Mouse (Mus musculus): ENCODE data around the gene Vmn1r23. TPM values are rescaled to one million over a fixed set of nuclear protein-coding genes. Genes with fewer than 3 reads are reported as not detected.

The Vmn1r23 gene
- polyA plus RNA-seq (2014; fragmentation: Illumina TruSeq; extraction: RNeasy Lipid Tissue Mini Kit (QIAGEN cat#74804); ENCODE audit: low read depth, low replicate concordance), result not detected

GRCm38 (mm10) chr6:57926738-57927137 is at the start of gene Vmn1r23:
Vmn1r23 (minus strand) TSS chr6:57926838.

GRCm38 (mm10) chr6:57961403-57961802 is 34.8 kb upstream of the Vmn1r23 start, which contains the start of gene Vmn1r24:
Vmn1r24 (minus strand) TSS chr6:57961503.

GRCm38 (mm10) chr6:57907928-57908327 is 18.7 kb downstream of the Vmn1r23 start, which contains the start of gene Vmn1r22:
Vmn1r22 (minus strand) TSS chr6:57908028.

Other genes starting within 250 kb of the Vmn1r23 start
- 31.7 TPM for gene Pyurf, start 234.8 kb downstream of the Vmn1r23 start, polyA plus RNA-seq (2014; fragmentation: Illumina TruSeq; extraction: RNeasy Lipid Tissue Mini Kit (QIAGEN cat#74804); ENCODE audit: low read depth, low replicate concordance)
- gene Lancl2, start 224.3 kb downstream of the Vmn1r23 start, polyA plus RNA-seq (2014; fragmentation: Illumina TruSeq; extraction: RNeasy Lipid Tissue Mini Kit (QIAGEN cat#74804); ENCODE audit: low read depth, low replicate concordance), result 13.7 TPM
- 17.9 TPM for gene Vopp1, start 101.7 kb downstream of the Vmn1r23 start, polyA plus RNA-seq (2014; fragmentation: Illumina TruSeq; extraction: RNeasy Lipid Tissue Mini Kit (QIAGEN cat#74804); ENCODE audit: low read depth, low replicate concordance)
- not detected for gene Vmn1r21, start 76.5 kb downstream of the Vmn1r23 start, polyA plus RNA-seq (2014; fragmentation: Illumina TruSeq; extraction: RNeasy Lipid Tissue Mini Kit (QIAGEN cat#74804); ENCODE audit: low read depth, low replicate concordance)
- gene Vmn1r22, start 18.8 kb downstream of the Vmn1r23 start, polyA plus RNA-seq (2014; fragmentation: Illumina TruSeq; extraction: RNeasy Lipid Tissue Mini Kit (QIAGEN cat#74804); ENCODE audit: low read depth, low replicate concordance), result not detected
- not detected for gene Vmn1r24, start 34.7 kb upstream of the Vmn1r23 start, polyA plus RNA-seq (2014; fragmentation: Illumina TruSeq; extraction: RNeasy Lipid Tissue Mini Kit (QIAGEN cat#74804); ENCODE audit: low read depth, low replicate concordance)
- not detected for gene Vmn1r25, start 54.0 kb upstream of the Vmn1r23 start, polyA plus RNA-seq (2014; fragmentation: Illumina TruSeq; extraction: RNeasy Lipid Tissue Mini Kit (QIAGEN cat#74804); ENCODE audit: low read depth, low replicate concordance)
- gene Vmn1r26, start 88.3 kb upstream of the Vmn1r23 start, polyA plus RNA-seq (2014; fragmentation: Illumina TruSeq; extraction: RNeasy Lipid Tissue Mini Kit (QIAGEN cat#74804); ENCODE audit: low read depth, low replicate concordance), result not detected